Mouse (Mus musculus): ENCODE measurements around the gene Nos2.

- TF ChIP-seq CTCF (IDR thresholded peaks at IDR 0.05) = no peak; the same call in 1 of the 2 replicates
- TF ChIP-seq EP300 (IDR thresholded peaks at IDR 0.05) = no peak
These were observed 14.6 kb downstream of the Nos2 start for GRCm38 (mm10) chr11:78935178-78935577.
